Mouse (Mus musculus) urinary bladder, adult 2 months (tissue): Measurements from ENCODE around the gene Coro2b. TPM values are rescaled to one million over a fixed set of nuclear protein-coding genes. Genes with fewer than 3 reads are reported as not detected.

Experiments used
- DNase-seq: peaks from one replicate; pipeline ENCODE4 v3.0.0; 2022; ENCODE audit warnings: low spot score
- polyA plus RNA-seq: library from polyadenylated mRNA; depleted of rRNA; stranded (reverse); fragments of >200 nt; gene quantifications from 2 replicates; pipeline ENCODE4 v1.2.3, GENCODE M21; 2012; rRNA removed

The Coro2b gene
- polyA plus RNA-seq, 1 experiment: 4.9 TPM

DNA sequence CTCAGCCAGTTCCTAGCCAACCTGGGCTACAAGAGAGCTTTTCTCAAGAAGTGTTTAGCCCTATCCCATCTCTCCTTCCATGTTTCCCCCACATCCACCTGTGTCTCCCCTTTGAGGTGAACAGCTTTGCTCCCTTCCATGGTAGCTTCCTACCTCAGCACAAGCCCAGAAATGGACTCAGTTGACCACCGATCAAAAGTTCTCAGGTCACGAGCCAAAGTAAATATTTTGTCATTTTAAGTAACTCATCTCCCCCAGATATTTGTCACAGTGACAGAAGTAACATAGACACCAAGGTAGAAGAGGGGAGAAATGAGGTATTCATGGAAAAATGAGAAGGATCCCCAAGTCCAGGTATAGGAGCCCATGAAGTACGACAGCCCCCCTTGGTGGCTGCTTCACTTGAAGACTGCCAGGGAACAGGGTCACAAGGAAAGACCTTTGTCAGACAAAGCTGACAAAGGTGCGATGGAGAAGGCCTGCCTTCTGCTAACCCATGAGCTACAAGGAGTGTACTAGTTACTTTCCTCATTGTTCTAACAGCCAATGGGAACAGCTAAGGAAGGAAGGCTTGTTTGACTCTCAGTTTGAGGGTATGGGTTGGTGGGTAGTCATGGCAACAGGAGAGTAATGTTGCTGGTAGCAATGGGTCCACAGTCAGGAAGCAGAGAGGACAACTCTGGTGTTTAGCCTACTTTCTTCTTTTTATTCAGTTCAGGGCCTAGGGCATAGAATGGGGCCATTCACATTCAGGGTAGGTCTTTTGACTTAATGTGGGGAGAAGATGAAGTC lies 150.9 kb downstream of the Coro2b start:
- no peak for DNase-seq

DNA sequence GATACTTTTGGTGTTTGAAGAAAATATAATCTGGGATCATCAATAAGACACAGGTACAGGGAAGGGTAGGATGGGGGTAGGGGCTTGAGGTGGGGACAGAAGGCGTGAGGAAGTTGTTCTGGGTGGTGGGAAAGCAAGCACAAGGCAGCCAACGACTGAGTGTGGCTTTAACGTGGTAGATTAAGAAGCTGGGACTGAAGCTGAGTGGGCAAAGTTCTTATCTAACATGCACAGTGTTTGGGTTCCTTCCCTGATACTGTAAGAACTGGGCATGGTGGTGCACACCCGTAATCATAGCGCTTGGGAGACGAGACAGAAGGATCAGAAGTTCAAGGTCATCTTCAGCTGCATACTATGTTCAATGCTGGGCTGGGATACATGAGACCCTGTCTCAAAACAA lies 151.8 kb downstream of the Coro2b start:
- no peak for DNase-seq

DNA sequence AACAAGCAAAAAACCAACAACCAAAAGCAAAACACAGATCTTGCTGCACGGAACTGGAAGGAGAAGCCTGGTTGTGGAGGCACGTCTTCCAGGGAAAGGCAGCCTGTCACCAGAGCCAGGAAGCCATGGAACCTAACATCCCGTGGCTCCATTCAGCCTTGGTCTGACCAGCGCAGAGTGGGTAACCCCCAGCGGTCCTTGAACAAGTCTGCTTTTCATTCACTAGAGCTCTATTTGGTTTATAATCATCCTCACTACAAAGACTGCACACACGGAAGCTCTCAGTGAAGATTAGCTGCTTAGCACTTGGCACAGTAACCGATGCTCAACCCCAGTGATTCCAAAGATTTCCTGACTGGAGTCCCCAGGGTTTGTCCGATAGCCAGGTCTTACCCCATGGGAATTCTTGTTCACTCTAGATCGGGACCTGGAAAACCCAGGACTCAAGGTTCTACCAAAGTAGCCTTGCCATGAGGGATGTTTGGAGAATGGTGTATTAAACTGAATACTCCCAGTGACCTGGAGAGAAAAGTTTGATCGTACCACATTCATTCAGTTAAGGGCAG lies 154.2 kb downstream of the Coro2b start:
- DNase-seq: no peak

DNA sequence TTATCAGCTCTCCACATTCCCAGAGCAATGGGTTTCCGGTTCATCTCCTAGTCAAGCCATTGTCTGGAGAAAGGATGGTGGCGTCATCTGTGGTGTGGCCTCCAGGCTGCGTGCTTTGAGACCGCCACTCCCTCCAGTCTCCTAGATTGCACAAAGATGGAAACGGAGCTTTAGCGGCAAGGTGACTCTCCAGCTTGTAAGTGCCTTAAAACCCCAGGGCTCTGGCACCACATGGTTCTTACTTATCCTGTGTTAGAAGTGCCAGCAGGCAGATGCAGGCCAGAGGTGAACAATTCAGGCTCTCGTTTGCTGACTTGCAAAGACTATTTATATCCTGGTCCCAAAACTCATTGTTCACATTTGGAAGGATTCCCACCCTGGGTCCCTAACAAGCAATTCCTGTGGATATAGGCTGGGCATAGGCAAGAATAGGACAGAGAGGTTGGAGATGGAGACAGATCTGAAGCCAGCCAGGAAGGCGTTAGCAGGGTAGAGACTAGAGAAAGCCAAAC lies 155.4 kb downstream of the Coro2b start:
- DNase-seq: no peak

DNA sequence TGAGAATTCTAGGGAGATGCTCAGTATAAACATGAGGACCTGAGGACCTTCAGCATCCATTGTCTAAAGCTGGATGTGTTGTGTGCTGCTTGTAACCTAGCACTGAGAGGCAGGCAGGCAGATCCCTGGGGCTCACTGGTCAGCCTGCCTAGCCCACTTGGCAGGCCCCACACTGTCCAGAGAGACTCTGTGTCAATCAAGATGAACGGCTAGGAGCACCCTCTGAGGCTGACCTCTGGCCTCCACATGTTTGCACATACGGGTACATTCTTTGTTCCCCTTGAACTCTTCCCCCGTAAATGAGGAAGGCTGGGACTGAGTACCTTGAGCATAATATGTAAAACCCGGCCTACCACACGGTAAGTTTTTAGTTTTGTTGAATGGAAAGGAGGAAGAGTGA lies 156.5 kb downstream of the Coro2b start:
- DNase-seq: no peak

DNA sequence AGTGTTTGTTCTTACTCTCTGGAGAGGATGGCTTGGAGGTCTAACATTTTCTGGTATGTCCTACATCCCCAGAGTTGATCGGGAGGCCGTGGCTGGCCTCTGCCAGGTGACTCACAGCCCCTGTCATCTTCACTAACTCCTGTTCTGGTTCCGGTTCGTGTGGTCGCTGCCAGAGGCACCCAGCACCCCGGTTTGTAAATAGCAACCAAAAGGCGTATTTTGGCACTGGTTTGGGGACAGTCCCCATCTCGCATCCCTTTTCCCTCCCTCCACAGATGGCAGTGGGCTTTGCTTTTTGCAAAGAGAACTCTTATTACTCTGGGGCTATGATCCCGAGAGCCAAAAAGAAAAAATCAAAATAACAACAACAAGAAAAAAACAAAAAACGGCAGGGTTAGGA lies 158.9 kb downstream of the Coro2b start:
- DNase-seq: no peak

DNA sequence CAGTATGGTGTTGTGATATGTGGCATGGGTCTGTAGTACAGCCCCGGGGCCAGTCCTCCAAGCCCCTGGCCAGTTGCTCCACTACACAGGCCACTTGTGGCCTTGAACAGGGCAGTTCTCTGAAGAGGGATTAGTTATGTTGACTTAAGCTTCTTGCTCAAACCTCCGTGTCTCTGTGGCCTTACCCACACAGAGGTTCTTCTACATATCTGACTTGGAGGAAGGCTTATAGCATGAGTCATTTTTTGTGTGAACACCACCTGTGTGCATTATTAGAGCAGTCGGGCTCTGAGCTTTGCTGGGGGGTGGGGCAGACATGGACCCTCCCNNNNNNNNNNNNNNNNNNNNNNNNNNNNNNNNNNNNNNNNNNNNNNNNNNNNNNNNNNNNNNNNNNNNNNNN lies 162.6 kb downstream of the Coro2b start:
- no peak for DNase-seq

DNA sequence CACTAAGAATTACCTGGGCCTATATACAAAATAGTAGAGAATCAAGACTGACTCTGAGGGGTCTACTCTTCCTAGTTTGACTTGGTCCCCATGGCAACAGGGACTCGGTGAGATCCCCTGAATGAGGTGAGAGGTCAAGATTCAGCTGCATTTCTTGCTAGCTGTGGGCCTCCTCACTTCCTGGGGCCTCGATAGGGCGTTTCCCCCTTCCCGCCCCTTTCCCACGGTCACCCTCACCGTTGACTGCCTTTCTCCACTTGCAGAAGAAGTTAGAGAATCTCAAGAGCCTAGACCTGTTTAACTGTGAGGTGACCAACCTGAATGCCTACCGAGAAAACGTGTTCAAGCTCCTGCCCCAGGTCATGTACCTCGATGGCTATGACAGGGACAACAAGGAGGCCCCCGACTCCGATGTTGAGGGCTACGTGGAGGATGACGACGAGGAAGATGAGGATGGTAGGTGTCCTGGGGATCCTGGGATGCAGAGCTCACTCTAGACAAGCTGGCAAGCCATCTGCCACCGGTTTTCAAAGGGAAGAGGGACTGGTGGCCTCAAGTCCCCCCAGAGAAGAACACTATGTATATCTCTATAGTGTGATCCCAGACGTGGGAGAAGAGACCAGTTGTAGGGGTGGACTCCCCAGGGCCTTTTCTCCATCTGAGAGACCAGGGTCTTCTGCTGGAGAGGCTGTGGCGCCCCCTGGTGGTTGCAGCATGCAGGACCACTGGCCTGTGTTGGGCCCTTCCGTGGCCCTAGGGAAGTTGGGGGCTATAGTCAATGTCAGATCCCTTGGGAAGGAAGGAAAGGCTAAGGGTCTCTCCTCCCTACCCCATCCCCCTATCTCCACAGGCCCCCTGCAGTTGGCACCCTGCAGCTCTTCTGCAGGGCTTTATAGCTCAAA lies 163.4 kb downstream of the Coro2b start:
- peak; percentile 59 for DNase-seq

DNA sequence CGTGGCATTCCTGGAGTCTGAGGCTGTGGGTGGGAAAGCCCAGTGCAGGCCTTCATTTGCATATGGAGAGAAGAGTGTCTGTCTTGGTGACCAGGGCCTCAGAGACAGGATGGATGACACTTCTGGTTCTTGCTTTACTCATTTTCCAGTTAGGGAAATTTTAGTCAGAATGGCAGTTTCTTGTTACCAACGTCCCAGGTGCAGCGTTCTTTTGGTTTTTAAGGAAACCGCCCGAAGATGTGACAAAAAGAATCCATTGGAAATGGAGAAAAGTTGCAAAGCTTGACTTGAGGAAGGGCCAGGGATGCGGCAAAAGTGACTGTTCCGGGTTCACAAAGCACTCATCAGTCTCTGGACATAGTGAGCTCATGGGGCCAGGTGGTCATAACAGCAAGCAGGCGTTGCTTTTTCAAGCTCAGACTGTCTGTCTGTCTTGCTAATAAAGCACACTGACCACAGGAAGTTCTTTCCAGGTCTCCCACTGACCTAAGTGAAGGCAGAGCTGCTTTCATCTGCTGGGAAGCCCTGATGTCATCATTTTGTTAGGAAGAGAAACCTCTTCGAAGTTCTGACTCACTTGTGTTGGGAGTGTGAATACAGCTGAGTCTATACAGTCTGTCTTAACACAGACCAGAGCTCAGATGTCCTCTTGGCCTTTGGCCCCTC lies 164.2 kb downstream of the Coro2b start:
- DNase-seq: no peak

DNA sequence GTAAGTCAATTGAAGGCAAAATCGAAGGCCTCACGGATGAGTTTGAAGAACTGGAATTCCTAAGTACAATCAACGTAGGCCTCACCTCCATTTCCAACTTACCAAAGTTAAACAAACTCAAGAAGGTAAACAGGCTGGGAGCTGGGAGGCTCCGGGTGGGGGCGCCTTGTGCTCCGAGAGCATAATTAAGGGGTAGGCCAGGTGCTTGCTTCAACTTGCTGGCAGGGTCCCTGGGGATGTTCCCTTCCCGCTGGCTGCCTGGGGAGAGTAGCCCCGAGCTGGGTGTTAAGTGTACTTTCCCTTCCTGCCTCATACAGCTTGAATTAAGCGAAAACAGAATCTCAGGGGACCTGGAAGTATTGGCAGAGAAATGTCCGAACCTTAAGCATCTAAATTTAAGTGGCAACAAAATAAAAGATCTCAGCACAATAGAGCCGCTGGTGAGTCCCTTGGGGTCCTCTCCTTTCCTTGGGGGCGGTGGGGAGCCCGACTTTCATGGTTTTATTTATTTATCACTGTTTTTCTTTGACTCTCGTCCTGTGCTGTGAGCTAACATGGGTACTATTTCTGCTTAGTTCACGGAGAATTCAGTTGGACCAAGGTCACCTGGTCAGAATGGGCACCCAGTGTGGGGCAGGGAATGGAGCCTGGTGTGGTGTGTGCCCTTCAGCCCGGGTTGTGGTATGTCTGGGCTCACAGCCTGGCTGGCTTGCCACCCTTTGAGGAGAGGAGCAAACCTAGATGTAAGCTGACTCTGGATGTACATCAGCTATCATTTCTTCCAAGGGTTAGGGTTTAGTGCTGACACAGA lies 164.9 kb downstream of the Coro2b start:
- DNase-seq: no peak

DNA sequence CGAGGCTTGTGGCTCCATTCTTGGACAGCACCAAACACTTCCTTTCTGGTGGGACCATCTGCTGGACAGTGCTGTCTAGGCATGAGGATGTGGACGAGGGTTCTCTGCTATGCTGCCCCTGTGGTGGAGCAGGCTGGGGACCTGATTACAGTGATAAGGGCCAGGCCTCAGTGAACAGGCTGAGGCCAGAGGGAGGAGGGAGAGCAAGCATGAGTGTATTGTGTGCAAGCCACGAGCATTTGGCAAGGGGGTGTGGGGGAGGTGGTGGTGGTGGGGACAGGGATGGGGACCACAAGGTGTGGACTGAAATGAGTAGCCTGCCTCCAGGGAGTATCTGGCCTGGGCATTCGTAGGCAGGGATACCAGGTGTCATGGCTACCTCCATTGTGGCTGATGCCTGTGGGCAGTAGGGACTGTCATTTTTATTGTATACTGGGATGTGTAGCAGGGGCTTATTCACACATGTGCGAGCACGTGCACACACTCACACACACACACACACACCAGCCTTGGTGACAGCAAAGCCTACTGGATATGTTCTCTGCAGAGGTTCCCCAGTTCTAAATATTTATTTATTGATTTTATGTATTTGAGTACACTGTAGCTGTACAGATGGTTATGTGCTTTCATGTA lies 166.1 kb downstream of the Coro2b start:
- no peak for DNase-seq

DNA sequence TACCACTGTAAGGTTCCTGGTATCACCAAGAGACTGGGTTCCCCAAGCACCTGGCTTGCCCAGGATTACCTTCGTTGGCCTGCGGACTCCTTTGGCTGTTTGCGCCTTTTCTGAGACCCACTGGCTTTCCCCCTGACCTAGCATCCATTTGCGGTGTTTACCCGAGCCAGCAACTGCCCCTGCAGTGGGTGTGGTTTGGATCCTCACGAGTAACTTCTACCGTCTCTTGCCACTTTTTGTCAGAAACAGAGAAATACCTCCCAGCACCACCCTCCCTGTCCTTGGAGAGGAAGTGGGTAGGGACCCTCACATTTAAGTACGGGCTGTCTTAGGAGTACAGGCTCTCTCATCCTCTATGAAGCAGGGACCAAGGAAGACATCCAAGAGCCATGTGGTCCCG lies 166.7 kb downstream of the Coro2b start:
- DNase-seq: no peak

Other genes with a start within 250 kb of the Coro2b start
- gene Anp32a, start 195.8 kb downstream of the Coro2b start, polyA plus RNA-seq: 171 and 244 TPM in 2 replicates
- 13.9 and 17.4 TPM in 2 replicates for gene Itga11, start 140.8 kb upstream of the Coro2b start, polyA plus RNA-seq